Mouse (Mus musculus) embryonic facial prominence, embryonic 10.5 days (tissue): ENCODE data around the gene Tac2. TPM values are rescaled to one million over a fixed set of nuclear protein-coding genes. Genes with fewer than 3 reads are reported as not detected.

Experiments used
- DNase-seq: peaks from one replicate; pipeline ENCODE4 v3.0.0-alpha.2; 2017; ENCODE audit warnings: low spot score
- H3K27ac ChIP-seq: fragments of 300-500 bp; sonication (generic); replicated peaks from 2 replicates; pipeline ENCODE4 v1.5.1; 2016; ENCODE audit warnings: mild to moderate bottlenecking
- H3K27me3 ChIP-seq: fragments of 300-500 bp; sonication (generic); replicated peaks from 2 replicates; pipeline ENCODE4 v1.6.1; 2016; ENCODE audit warnings: low read depth, mild to moderate bottlenecking; ENCODE audit not compliant: poor library complexity, severe bottlenecking
- H3K36me3 ChIP-seq: fragments of 300-500 bp; sonication (generic); replicated peaks from 2 replicates; pipeline ENCODE4 v1.6.1; 2016; ENCODE audit warnings: mild to moderate bottlenecking, moderate library complexity
- H3K4me1 ChIP-seq: fragments of 300-500 bp; sonication (generic); 2 replicates; pipeline ENCODE4 v1.6.1; 2016
- H3K4me3 ChIP-seq: fragments of 300-500 bp; sonication (generic); 2 replicates; pipeline ENCODE4 v1.5.1; 2016; ENCODE audit warnings: mild to moderate bottlenecking, moderate library complexity
- H3K9me3 ChIP-seq: fragments of 300-500 bp; sonication (generic); 2 replicates; pipeline ENCODE4 v1.6.1; 2016; ENCODE audit warnings: mild to moderate bottlenecking
- WGBS: fragments of 180-500 bp; shearing (Covaris S2); methylation state at CpG from one replicate; pipeline ENCODE4 v1.1.7; 2016; 5-methylcytosine and 5-hydroxymethylcytosine counted together
- polyA plus RNA-seq: library from polyadenylated mRNA; unstranded; fragments of >200 nt; fragmentation: Nextera tagmentation; extraction: Ambion mirVana; gene quantifications from 2 replicates; pipeline ENCODE4 v1.2.1, GENCODE M21; 2016

Tac2 gene
- polyA plus RNA-seq, 1 experiment from 2014 or later: 1.5 TPM

- DNase-seq: no peak
- H3K27ac ChIP-seq: no peak overlapping the region
- no peaks in the 10 kb centered on the region for H3K9me3 ChIP-seq
- H3K36me3 ChIP-seq: no peaks in the 10 kb centered on the region
- peaks cover 29% of the 10 kb centered on the region for H3K4me1 ChIP-seq
- no peak overlapping the region for H3K4me3 ChIP-seq
- 42% methylated on average over 5 of the region's 5 CpGs for WGBS
- peaks cover 37% of the 10 kb centered on the region for H3K27me3 ChIP-seq
Measured at GRCm38 (mm10) chr10:127731397-127731796, 7.1 kb downstream of the Tac2 start.

- no peaks in the 10 kb centered on the region for H3K9me3 ChIP-seq
- peaks cover 11% of the 10 kb centered on the region; the same call in 1 of the 2 replicates for H3K27me3 ChIP-seq
- no peaks in the 10 kb centered on the region for H3K36me3 ChIP-seq
- no peak overlapping the region for H3K27ac ChIP-seq
- DNase-seq: no peak
- peaks cover 26% of the 10 kb centered on the region for H3K4me1 ChIP-seq
- H3K4me3 ChIP-seq: no peak overlapping the region
- 49% methylated on average over 5 of the region's 5 CpGs for WGBS
Measured at GRCm38 (mm10) chr10:127734434-127734833, 10.2 kb downstream of the Tac2 start.

- Histone ChIP-seq H3K4me1 (peaks cover 24% of the 10 kb centered on the region), H3K4me3 (no peak overlapping the region), H3K9me3 (no peaks in the 10 kb centered on the region), H3K27me3 (peaks cover 3% of the 10 kb centered on the region; the same call in 1 of the 2 replicates), H3K36me3 (peaks cover 4% of the 10 kb centered on the region), H3K27ac (no peak overlapping the region)
- DNase-seq: no peak
- WGBS: 81% methylated on average over 2 of the region's 2 CpGs
Measured at GRCm38 (mm10) chr10:127736266-127736665, 12.0 kb downstream of the Tac2 start.

GRCm38 (mm10) chr10:127736916-127737315 is 12.6 kb downstream of the Tac2 start:
- no peak overlapping the region for H3K27ac ChIP-seq
- WGBS: 77% methylated on average over 4 of the region's 4 CpGs
- H3K9me3 ChIP-seq: no peaks in the 10 kb centered on the region
- 0 out of 2 replicates have a peak, but pooled peaks cover 3% of the 10 kb centered on the region for H3K27me3 ChIP-seq
- no peak overlapping the region for H3K4me3 ChIP-seq
- H3K36me3 ChIP-seq: peaks cover 10% of the 10 kb centered on the region
- peaks cover 22% of the 10 kb centered on the region for H3K4me1 ChIP-seq
- DNase-seq: no peak

GRCm38 (mm10) chr10:127737552-127737951 is 13.3 kb downstream of the Tac2 start:
- WGBS: 24% methylated on average over 2 of the region's 2 CpGs
- DNase-seq: no peak
- Histone ChIP-seq H3K27ac (no peak overlapping the region), H3K36me3 (peaks cover 17% of the 10 kb centered on the region), H3K4me1 (peaks cover 22% of the 10 kb centered on the region), H3K27me3 (0 out of 2 replicates have a peak, but pooled peaks cover 3% of the 10 kb centered on the region), H3K9me3 (no peaks in the 10 kb centered on the region), H3K4me3 (no peak overlapping the region)

GRCm38 (mm10) chr10:127738151-127738882 is 14.0 kb downstream of the Tac2 start:
- H3K27me3 ChIP-seq: 0 out of 2 replicates have a peak, but pooled peaks cover 3% of the 10 kb centered on the region
- WGBS: 51% methylated on average over 13 of the region's 13 CpGs
- peak overlapping the region; percentile 96; the same call in 1 of the 2 replicates for H3K4me3 ChIP-seq
- H3K9me3 ChIP-seq: 0 out of 2 replicates have a peak, but pooled peaks cover 4% of the 10 kb centered on the region
- no peak overlapping the region for H3K27ac ChIP-seq
- peaks cover 24% of the 10 kb centered on the region for H3K36me3 ChIP-seq
- DNase-seq: peak; percentile 47
- H3K4me1 ChIP-seq: peaks cover 22% of the 10 kb centered on the region

- Histone ChIP-seq H3K27ac (peak within 1 kb of the TSS; percentile 97), H3K36me3 (peaks cover 33% of the 10 kb centered on the region), H3K27me3 (0 out of 2 replicates have a peak, but pooled peaks cover 3% of the 10 kb centered on the region), H3K4me3 (peak within 1 kb of the TSS; percentile 96), H3K4me1 (peaks cover 15% of the 10 kb centered on the region), H3K9me3 (0 out of 2 replicates have a peak, but pooled peaks cover 4% of the 10 kb centered on the region)
- WGBS: 1% methylated on average over 61 of the region's 61 CpGs
- DNase-seq: peak; percentile 89
Measured at GRCm38 (mm10) chr10:127739083-127739660, 14.9 kb downstream of the Tac2 start, which contains the start of gene Zbtb39. Zbtb39 (plus strand) TSS chr10:127739538.

- under 1% methylated on average over 54 of the region's 55 CpGs for whole genome bisulfite sequencing
- peaks cover 38% of the 10 kb centered on the region for H3K36me3 ChIP-seq
- H3K9me3 ChIP-seq: 0 out of 2 replicates have a peak, but pooled peaks cover 4% of the 10 kb centered on the region
- peak; percentile 66 for DNase-seq
- H3K27ac ChIP-seq: peak overlapping the region; percentile 97
- H3K4me3 ChIP-seq: peak overlapping the region; percentile 96
- 0 out of 2 replicates have a peak, but pooled peaks cover 3% of the 10 kb centered on the region for H3K27me3 ChIP-seq
- H3K4me1 ChIP-seq: peaks cover 15% of the 10 kb centered on the region
Measured at GRCm38 (mm10) chr10:127739661-127740161, 15.4 kb downstream of the Tac2 start.

- peak; percentile 68 for DNase-seq
- Histone ChIP-seq H3K27me3 (0 out of 2 replicates have a peak, but pooled peaks cover 1% of the 10 kb centered on the region), H3K9me3 (0 out of 2 replicates have a peak, but pooled peaks cover 4% of the 10 kb centered on the region), H3K4me1 (peaks cover 24% of the 10 kb centered on the region), H3K36me3 (peaks cover 82% of the 10 kb centered on the region), H3K27ac (no peak overlapping the region), H3K4me3 (no peak overlapping the region)
- WGBS: 62% methylated on average over 5 of the region's 5 CpGs
Measured at GRCm38 (mm10) chr10:127744661-127745060, 20.4 kb downstream of the Tac2 start.

- WGBS: 79% methylated on average over 5 of the region's 5 CpGs
- H3K4me3 ChIP-seq: no peak overlapping the region
- 0 out of 2 replicates have a peak, but pooled peaks cover 4% of the 10 kb centered on the region for H3K9me3 ChIP-seq
- H3K27me3 ChIP-seq: 0 out of 2 replicates have a peak, but pooled peaks cover 4% of the 10 kb centered on the region
- no peak for DNase-seq
- H3K27ac ChIP-seq: no peak overlapping the region
- peaks cover 23% of the 10 kb centered on the region for H3K4me1 ChIP-seq
- peaks cover 85% of the 10 kb centered on the region for H3K36me3 ChIP-seq
Measured at GRCm38 (mm10) chr10:127745886-127746285, 21.6 kb downstream of the Tac2 start.

GRCm38 (mm10) chr10:127747254-127747653 is 23.0 kb downstream of the Tac2 start:
- Histone ChIP-seq H3K27me3 (0 out of 2 replicates have a peak, but pooled peaks cover 4% of the 10 kb centered on the region), H3K27ac (no peak overlapping the region), H3K4me1 (peaks cover 25% of the 10 kb centered on the region), H3K36me3 (peaks cover 71% of the 10 kb centered on the region), H3K9me3 (0 out of 2 replicates have a peak, but pooled peaks cover 4% of the 10 kb centered on the region), H3K4me3 (no peak overlapping the region)
- DNase-seq: no peak
- 90% methylated on average over 8 of the region's 8 CpGs for WGBS

GRCm38 (mm10) chr10:127748847-127749612 is 24.8 kb downstream of the Tac2 start:
- Histone ChIP-seq H3K9me3 (no peaks in the 10 kb centered on the region), H3K27me3 (0 out of 2 replicates have a peak, but pooled peaks cover 4% of the 10 kb centered on the region), H3K4me1 (peaks cover 25% of the 10 kb centered on the region), H3K4me3 (peak overlapping the region; percentile 13), H3K27ac (no peak overlapping the region), H3K36me3 (peaks cover 53% of the 10 kb centered on the region)
- no peak for DNase-seq
- 10% methylated on average over 8 of the region's 8 CpGs for WGBS
